Mouse (Mus musculus): Measurements from ENCODE around the gene Ccl27a. TPM values are rescaled to one million over a fixed set of nuclear protein-coding genes. Genes with fewer than 3 reads are reported as not detected.

The Ccl27a gene
- 14.3 and 25.9 TPM in 2 replicates for polyA plus RNA-seq (2012; rRNA removed; ENCODE audit: low replicate concordance)

GRCm38 (mm10) chr4:41774002-41774401, at the start of gene Ccl27a:
Gene Ccl27a, minus strand, starts transcription at chr4:41774247.

GRCm38 (mm10) chr4:41755338-41756305, 18.4 kb downstream of the Ccl27a start, which contains the start of gene Sigmar1:
Gene Sigmar1, minus strand, starts transcription at chr4:41756157.

GRCm38 (mm10) chr4:41754797-41755337, 19.2 kb downstream of the Ccl27a start, which contains the start of gene Galt:
Gene Galt, plus strand, starts transcription at chr4:41755228.

GRCm38 (mm10) chr4:41731052-41731765, 42.8 kb downstream of the Ccl27a start, which contains the start of gene Arid3c:
Gene Arid3c, minus strand, starts transcription at chr4:41731142.

GRCm38 (mm10) chr4:41722918-41723351, 51.1 kb downstream of the Ccl27a start, which contains the start of gene Dctn3:
Gene Dctn3, minus strand, starts transcription at chr4:41723170.

Other genes starting within 250 kb of the Ccl27a start
- gene Fam219a, start 204.7 kb downstream of the Ccl27a start, polyA plus RNA-seq (2012; rRNA removed; ENCODE audit: low replicate concordance) = 16.8 and 27.1 TPM in 2 replicates
- gene Dnaic1, start 204.5 kb downstream of the Ccl27a start, polyA plus RNA-seq (2012; rRNA removed; ENCODE audit: low replicate concordance) = 2.2 and 4.2 TPM in 2 replicates
- gene Enho, start 133.9 kb downstream of the Ccl27a start, polyA plus RNA-seq (2012; rRNA removed; ENCODE audit: low replicate concordance) = 10.3 and 10.8 TPM in 2 replicates
- gene Cntfr, start 77.2 kb downstream of the Ccl27a start, polyA plus RNA-seq (2012; rRNA removed; ENCODE audit: low replicate concordance) = 2.2 and 3.4 TPM in 2 replicates
- 38.6 and 72.8 TPM in 2 replicates for gene Il11ra1, start 74.3 kb downstream of the Ccl27a start, polyA plus RNA-seq (2012; rRNA removed; ENCODE audit: low replicate concordance)
- gene Rpp25l, start 60.7 kb downstream of the Ccl27a start, polyA plus RNA-seq (2012; rRNA removed; ENCODE audit: low replicate concordance) = 44.2 and 56.4 TPM in 2 replicates
- 37.8 and 51.4 TPM in 2 replicates for gene Dctn3, start 51.1 kb downstream of the Ccl27a start, polyA plus RNA-seq (2012; rRNA removed; ENCODE audit: low replicate concordance)
- not detected in 2 replicates for gene Arid3c, start 43.1 kb downstream of the Ccl27a start, polyA plus RNA-seq (2012; rRNA removed; ENCODE audit: low replicate concordance)
- gene Galt, start 19.0 kb downstream of the Ccl27a start, polyA plus RNA-seq (2012; rRNA removed; ENCODE audit: low replicate concordance) = 105 and 141 TPM in 2 replicates
- 40.0 and 47.2 TPM in 2 replicates for gene Sigmar1, start 18.1 kb downstream of the Ccl27a start, polyA plus RNA-seq (2012; rRNA removed; ENCODE audit: low replicate concordance)
- 2.4 TPM in 1 of 2 replicates, not detected in the other for gene Gm21541, start 129.4 kb upstream of the Ccl27a start, polyA plus RNA-seq (2012; rRNA removed; ENCODE audit: low replicate concordance)
- gene Gm20878, start 167.3 kb upstream of the Ccl27a start, polyA plus RNA-seq (2012; rRNA removed; ENCODE audit: low replicate concordance) = 0.36 and 6.1 TPM in 2 replicates
- not detected in 2 replicates for gene Fam205a4, start 191.8 kb upstream of the Ccl27a start, polyA plus RNA-seq (2012; rRNA removed; ENCODE audit: low replicate concordance)